Mouse (Mus musculus) olfactory bulb, adult 2 months (tissue): ENCODE data around the gene Adgrl3. TPM values are rescaled to one million over a fixed set of nuclear protein-coding genes. Genes with fewer than 3 reads are reported as not detected.

Source experiments
- H3K27ac ChIP-seq: fragments of 200-500 bp; 2 replicates; pipeline ENCODE4 v1.5.1; 2012; ENCODE audit warnings: low read depth, low read length; ENCODE audit not compliant: insufficient read depth
- H3K4me1 ChIP-seq: fragments of 200-500 bp; 2 replicates; pipeline ENCODE4 v1.6.1; 2012; ENCODE audit warnings: low read length; ENCODE audit not compliant: control insufficient read depth, insufficient read depth
- H3K4me3 ChIP-seq: fragments of 200-500 bp; 2 replicates; pipeline ENCODE4 v1.5.1; 2012; ENCODE audit warnings: mild to moderate bottlenecking, low read depth, low read length, moderate library complexity; ENCODE audit not compliant: insufficient read depth
- CTCF ChIP-seq: fragments of 200-500 bp; IDR thresholded peaks from 2 replicates; pipeline ENCODE4 v1.5.1; 2012; ENCODE audit warnings: low read depth, mild to moderate bottlenecking, low read length, moderate library complexity; ENCODE audit not compliant: insufficient read depth
- POLR2A ChIP-seq: fragments of 200-500 bp; IDR thresholded peaks from 2 replicates; pipeline ENCODE4 v1.6.1; 2012; ENCODE audit warnings: mild to moderate bottlenecking, low read depth, low read length, moderate library complexity; ENCODE audit not compliant: insufficient read depth
- WGBS: fragments of 180-500 bp; shearing (Covaris S2); methylation state at CpG from one replicate; pipeline ENCODE4 v1.1.7; 2018; 5-methylcytosine and 5-hydroxymethylcytosine counted together
- polyA plus RNA-seq: library from polyadenylated mRNA; stranded (reverse); fragments of >200 nt; gene quantifications from 2 replicates; pipeline ENCODE4 v1.2.4, GENCODE M21; 2012; ENCODE audit warnings: low replicate concordance; ENCODE audit not compliant: missing spikeins, insufficient read depth, insufficient read length

The Adgrl3 gene
- not detected in 2 replicates for polyA plus RNA-seq

- Histone ChIP-seq H3K4me1 (0 out of 2 replicates have a peak, but pooled peaks cover 1% of the 10 kb centered on the region), H3K27ac (peak within 1 kb of the TSS; percentile 96), H3K4me3 (peak within 1 kb of the TSS; percentile 97)
- TF ChIP-seq POLR2A: peak; percentile 85
- TF ChIP-seq CTCF: no peak
- WGBS: under 1% methylated on average over 63 of the region's 70 CpGs
Observed at GRCm38 (mm10) chr5:81019590-81020254, at the start of gene Adgrl3. Gene Adgrl3 (plus strand): TSS chr5:81020138.

- H3K4me3 ChIP-seq: peak overlapping the region; percentile 97
- TF ChIP-seq CTCF (no peak), POLR2A (no peak)
- H3K27ac ChIP-seq: peak overlapping the region; percentile 90
- 13% methylated on average over 3 of the region's 3 CpGs for WGBS
- no peaks in the 10 kb centered on the region for H3K4me1 ChIP-seq
Observed at GRCm38 (mm10) chr5:81019166-81019565, 772 bp upstream of the Adgrl3 start.

- WGBS: under 1% methylated on average over 66 of the region's 67 CpGs
- peak overlapping the region; percentile 97 for H3K4me3 ChIP-seq
- 0 out of 2 replicates have a peak, but pooled peaks cover 2% of the 10 kb centered on the region for H3K4me1 ChIP-seq
- H3K27ac ChIP-seq: peak overlapping the region; percentile 96
- TF ChIP-seq POLR2A (0 out of 2 replicates have a peak, but pooled peaks have one; percentile 31), CTCF (no peak)
Observed at GRCm38 (mm10) chr5:81020281-81021005, 505 bp downstream of the Adgrl3 start.

- H3K27ac ChIP-seq: peak overlapping the region; percentile 65
- peak overlapping the region; percentile 97 for H3K4me3 ChIP-seq
- 0 out of 2 replicates have a peak, but pooled peaks cover 2% of the 10 kb centered on the region for H3K4me1 ChIP-seq
- WGBS: under 1% methylated on average over 6 of the region's 6 CpGs
- TF ChIP-seq POLR2A (no peak), CTCF (no peak)
Observed at GRCm38 (mm10) chr5:81021006-81021320, 1.0 kb downstream of the Adgrl3 start.

- H3K4me3 ChIP-seq: peak overlapping the region; percentile 97
- WGBS: under 1% methylated on average over 39 of the region's 39 CpGs
Observed at GRCm38 (mm10) chr5:81021331-81021863, 1.5 kb downstream of the Adgrl3 start.

GRCm38 (mm10) chr5:81021864-81022305 lies 1.9 kb downstream of the Adgrl3 start:
- H3K4me3 ChIP-seq: peak overlapping the region; percentile 97
- no peak for TF ChIP-seq CTCF
- no peak for TF ChIP-seq POLR2A
- WGBS: under 1% methylated on average over 21 of the region's 21 CpGs
- 0 out of 2 replicates have a peak, but pooled peaks cover 2% of the 10 kb centered on the region for H3K4me1 ChIP-seq
- H3K27ac ChIP-seq: peak overlapping the region; percentile 40

More at GRCm38 (mm10) chr5:81021331-81021863, 1.5 kb downstream of the Adgrl3 start:
- Histone ChIP-seq H3K4me1 (0 out of 2 replicates have a peak, but pooled peaks cover 2% of the 10 kb centered on the region), H3K27ac (peak overlapping the region; percentile 40)
- TF ChIP-seq POLR2A (no peak), CTCF (no peak)

GRCm38 (mm10) chr5:81022306-81023071 lies 2.6 kb downstream of the Adgrl3 start:
- H3K27ac ChIP-seq: peak overlapping the region; percentile 40
- WGBS: under 1% methylated on average over 24 of the region's 24 CpGs
- 0 out of 2 replicates have a peak, but pooled peaks cover 2% of the 10 kb centered on the region for H3K4me1 ChIP-seq
- H3K4me3 ChIP-seq: peak overlapping the region; percentile 97
- TF ChIP-seq CTCF (no peak), POLR2A (no peak)
